Mouse (Mus musculus): ENCODE measurements around the gene Prrt4.
"Not testable (repeated sequence)": the region's sequence is repeated elsewhere in the genome, so short reads cannot be mapped to it uniquely, and the experiment has no call there.

The Prrt4 gene

DNA sequence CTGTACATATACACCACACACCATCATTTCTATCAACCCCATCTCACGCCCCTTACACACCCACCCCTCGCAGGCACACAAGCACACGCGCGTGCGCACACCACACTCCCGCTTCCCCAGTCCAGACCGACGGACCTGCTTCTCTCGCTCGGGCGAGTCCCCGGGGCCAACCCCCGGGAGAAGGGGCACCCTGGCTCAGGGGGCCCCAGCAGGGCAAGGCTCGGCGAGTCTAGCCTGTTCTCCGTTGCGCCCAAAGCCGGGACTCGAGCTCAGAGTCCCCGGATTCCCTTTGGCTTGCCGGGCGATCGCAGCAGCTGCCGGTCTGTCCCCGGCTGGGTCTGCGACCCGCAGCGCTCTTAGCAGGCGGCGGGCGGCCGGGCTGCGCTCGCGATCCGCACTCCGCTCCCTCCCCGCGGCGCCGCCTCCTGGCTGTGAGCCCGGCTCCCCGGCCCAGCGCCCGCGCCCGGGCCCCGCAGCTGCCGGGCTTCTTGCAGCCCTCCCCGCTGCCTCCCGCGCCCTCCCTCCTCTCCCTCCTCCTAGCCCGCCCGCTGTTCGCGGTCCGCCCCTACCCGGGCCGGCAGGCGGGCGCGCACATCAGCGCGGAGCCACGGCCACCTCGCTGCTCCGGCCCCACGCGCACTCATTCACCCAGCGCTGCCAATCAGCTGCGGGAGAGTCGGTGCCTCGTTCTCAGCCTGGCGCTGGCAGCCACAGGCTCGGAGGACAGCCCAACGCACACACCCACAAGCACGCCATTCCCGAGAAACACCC is at the start of gene Prrt4:
TSS of gene Prrt4 (minus strand) at position 697 of the 771 bp plus-strand sequence.
- no peak for DNase-seq (ENCODE audit: extremely low read depth, insufficient read length, low spot score)

DNA sequence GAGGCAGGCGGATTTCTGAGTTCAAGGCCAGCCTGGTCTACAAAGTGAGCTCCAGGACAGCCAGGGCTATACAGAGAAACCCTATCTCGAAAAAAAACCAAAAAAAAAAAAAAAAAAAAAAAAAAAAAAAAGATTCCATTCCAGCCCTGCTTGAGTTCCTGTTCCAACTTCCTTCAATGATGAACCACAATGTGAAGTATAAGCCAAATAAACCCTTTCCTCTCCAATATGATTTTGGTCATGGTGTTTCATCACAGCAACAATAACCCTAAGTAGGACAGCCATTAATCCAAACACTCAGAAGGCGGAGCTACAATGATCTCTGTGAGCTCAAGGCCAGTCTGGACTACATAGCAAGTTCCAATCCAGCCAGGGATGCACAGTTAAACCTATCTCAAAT is 38.3 kb upstream of the Prrt4 start:
- DNase-seq (ENCODE audit: extremely low read depth, insufficient read length, low spot score): not testable (repeated sequence)

DNA sequence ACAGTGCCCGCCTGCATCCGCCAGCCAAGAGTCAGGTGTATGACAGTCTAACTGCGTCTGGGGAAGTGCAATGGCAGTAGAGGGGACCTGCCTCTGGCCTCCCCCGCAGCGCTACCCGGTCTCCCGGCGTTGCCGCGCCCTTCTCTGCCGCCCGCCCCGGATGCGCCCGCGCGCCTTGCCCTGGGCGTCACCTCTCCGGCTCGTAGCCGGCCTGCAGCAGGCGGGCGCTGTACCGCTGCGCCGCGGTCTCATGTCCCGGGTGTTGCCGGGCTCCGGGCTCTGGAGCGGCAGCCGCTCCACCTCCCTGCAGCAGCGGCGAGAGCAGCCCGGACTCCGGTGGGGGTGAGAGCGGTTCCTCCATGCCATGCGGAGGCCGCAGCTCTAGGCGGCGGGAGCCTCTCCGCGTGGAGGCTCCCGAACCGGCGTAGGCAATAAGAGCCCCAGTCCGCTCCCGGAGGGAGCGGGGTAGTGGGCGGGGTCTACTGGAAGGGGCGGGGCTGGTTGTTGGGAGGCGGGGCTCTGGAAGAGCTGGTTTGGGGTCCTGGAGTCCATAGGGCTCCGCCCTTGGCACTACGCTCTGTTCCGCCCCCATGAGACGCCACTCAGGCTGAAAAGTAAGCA is 36.6 kb upstream of the Prrt4 start, which contains the start of gene Impdh1:
TSS of gene Impdh1 (minus strand) at position 484 of the 621 bp plus-strand sequence.
- DNase-seq (ENCODE audit: extremely low read depth, insufficient read length, low spot score): peak; percentile 87

GRCm38 (mm10) chr6:29215181-29215580 is 35.8 kb upstream of the Prrt4 start:
- DNase-seq (ENCODE audit: extremely low read depth, insufficient read length, low spot score): no peak

- no peak for DNase-seq (ENCODE audit: extremely low read depth, insufficient read length, low spot score)
These were observed 35.4 kb upstream of the Prrt4 start for GRCm38 (mm10) chr6:29214776-29215175.

GRCm38 (mm10) chr6:29214245-29214644 is 34.9 kb upstream of the Prrt4 start:
- no peak for DNase-seq (ENCODE audit: extremely low read depth, insufficient read length, low spot score)

DNA sequence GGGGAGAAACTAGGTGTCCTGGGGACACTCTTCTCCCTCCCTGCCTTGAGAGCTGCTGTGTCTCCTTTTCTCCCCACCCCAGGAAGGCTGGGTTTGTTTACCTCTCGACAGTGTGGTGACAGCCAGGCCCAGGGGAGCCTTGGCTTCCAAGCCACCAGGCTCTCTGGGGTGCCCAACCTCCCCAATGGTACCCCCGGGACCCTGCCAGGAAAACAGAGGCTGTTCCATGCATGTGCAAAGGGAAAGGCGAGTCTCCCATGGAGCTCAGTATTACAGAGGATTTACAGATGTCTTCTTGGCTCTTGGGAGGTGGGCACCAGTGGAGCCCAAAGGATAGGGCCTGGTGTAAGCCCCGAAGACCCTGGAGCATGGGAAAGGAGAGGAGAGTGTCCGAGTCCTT is 34.1 kb upstream of the Prrt4 start:
- DNase-seq (ENCODE audit: extremely low read depth, insufficient read length, low spot score): no peak

DNA sequence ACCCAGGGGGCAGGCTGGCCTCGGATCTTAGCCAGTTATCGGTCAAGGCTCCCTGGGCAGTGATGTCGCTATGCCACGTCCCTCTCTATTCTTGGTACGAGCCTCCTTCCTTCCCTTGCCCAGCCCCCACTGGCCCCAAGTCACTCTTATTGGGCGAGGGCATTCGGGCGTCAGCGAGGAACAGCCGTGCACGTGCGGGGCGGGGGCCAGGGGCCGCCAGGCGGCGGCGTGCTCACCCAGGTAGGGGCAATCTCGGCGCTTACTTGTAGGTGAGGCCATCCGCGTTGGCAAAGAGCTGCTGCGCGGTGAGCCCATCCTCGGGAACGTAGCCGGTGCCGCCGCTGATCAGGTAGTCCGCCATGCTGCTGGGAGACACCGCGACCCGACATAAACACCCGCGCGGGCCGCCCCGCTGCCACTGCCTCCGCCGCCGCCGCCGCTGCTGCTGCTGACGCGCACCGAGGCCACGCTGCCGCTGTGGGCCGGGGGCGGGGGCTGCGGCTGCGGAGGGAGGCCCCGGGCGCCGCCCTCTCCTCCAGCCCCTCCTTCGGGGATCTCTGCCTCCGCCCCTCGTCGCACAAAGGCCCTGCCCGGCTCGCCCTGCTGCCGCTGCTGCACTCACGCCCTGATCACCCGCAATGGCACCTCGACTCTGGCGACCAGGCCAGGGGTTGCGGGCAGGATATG is 32.6 kb upstream of the Prrt4 start:
- DNase-seq (ENCODE audit: extremely low read depth, insufficient read length, low spot score): peak; percentile 92

GRCm38 (mm10) chr6:29211146-29211545 is 31.8 kb upstream of the Prrt4 start:
- DNase-seq (ENCODE audit: extremely low read depth, insufficient read length, low spot score): no peak

DNA sequence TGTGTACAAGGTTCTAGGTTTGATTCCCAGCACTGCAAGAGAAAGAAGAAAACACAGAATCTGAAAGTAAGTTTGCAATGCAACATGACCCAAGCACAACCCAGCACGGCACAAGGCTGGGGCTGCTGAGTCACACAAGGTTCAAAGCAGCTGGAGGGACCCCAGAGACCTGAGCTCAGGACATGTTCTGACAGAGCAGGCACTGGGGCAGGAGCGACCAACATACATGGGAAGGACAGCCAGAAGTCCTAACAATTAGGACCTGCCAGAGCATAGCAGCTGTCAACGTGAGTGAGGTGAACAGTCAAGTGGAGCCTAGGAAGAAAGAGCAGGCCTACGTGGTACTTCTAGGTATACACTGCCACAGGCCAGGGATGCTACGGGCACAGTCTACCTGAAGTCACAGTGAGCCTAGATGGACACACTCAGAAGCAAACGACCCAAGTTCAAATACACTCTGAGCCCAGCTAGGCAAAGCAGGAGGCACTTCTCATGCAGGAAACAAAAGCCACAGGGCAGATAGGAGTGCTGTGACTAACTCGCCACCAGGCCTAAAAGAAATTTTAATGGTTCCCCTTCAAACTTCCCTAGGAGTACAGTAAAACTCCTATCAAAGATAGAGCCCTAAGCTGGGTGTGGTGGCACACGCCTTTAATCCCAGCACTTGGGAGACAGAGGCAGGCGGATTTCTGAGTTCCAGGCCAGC is 31.0 kb upstream of the Prrt4 start:
- no peak for DNase-seq (ENCODE audit: extremely low read depth, insufficient read length, low spot score)

GRCm38 (mm10) chr6:29208178-29208577 is 28.8 kb upstream of the Prrt4 start:
- no peak for DNase-seq (ENCODE audit: extremely low read depth, insufficient read length, low spot score)

DNA sequence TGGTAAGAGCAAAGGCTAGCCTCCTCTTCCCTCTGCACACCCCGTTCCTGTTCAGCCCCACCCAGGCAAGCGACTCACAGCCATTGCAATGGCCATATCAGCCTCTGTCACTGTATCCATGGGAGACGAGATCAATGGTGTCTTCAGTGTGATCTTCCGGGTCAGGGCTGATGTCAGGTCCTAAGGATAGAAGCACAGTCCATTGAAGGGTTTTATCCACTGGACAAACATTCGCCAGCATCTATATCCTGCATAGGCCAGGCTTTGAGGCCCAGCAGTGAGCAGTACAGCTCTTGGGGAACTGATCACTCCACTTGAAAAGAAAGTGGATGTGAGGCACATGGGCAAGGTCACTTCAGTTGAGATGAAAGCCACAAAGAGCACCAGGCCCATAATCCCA is 27.6 kb upstream of the Prrt4 start:
- no peak for DNase-seq (ENCODE audit: extremely low read depth, insufficient read length, low spot score)

DNA sequence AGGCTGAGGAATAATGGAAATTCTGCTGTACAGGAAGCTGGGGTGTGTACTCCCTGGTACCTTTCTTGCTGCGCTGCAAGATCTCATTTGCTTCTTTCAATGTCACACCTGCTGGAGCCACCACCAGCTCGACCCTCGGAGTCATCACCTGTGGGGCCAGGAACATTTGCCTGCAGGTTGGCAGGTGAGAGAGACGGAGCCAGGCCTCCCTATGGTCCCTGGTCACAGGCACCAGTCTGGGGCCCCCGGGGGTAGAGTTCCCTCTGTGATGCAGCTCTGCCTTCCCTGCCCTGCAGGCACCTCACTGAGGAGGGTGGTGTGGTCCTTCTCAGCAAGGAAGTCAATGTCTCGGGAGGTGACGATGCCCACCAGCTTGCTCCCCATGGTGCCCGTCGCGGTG is 26.6 kb upstream of the Prrt4 start:
- no peak for DNase-seq (ENCODE audit: extremely low read depth, insufficient read length, low spot score)

GRCm38 (mm10) chr6:29204932-29205614 is 25.7 kb upstream of the Prrt4 start:
- no peak for DNase-seq (ENCODE audit: extremely low read depth, insufficient read length, low spot score)

DNA sequence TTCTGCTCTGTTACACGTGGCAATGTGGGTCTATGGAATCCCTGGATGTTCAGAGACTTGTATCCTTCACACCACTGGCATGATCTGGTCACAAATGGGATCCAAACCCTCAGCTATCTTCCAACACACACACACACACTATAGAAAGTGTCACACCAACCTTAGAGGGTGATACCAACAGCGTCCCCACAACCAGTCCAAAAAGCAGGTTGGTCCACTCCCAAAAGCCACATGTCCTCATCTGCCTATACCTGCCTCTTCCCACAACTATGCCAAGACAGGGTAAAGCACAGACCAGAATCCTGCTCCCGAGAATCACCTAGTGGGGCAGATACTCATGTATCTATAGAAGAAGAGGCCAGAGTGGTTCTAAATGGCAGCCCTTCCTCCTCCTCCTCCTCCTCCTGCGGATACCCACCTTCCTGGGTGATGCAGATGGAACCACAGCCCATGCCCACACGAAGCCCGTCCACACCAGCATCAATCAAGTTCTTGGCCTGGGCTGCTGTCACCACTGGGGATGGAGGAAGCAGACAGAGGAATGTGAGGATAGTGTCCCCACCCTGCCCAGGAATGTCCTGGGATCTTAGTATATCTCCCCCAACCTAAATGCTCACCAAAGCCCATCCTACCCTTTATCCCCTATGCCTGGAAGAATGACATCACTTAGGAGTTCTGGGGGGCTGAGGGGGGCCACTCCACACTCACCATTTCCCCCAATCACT is 24.6 kb upstream of the Prrt4 start:
- DNase-seq (ENCODE audit: extremely low read depth, insufficient read length, low spot score): no peak

DNA sequence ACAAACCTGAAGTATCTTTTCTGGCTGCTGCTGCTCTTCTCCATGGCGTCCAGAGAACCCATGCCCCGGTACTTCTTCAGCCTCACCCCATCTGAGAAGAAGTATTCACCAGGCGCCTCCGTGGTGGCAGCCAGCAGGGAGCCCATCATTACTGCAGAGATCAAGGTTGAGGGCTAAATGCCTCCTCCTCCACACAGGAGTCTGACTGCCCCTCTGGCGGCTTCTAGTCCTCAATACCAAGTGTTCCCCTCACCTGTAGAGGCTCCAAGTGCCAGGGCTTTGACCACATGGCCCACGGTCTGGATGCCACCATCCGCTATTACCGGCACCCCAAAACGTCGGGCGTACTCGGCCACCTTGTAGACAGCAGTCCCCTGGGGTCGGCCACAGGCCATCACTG is 23.7 kb upstream of the Prrt4 start:
- DNase-seq (ENCODE audit: extremely low read depth, insufficient read length, low spot score): no peak

DNA sequence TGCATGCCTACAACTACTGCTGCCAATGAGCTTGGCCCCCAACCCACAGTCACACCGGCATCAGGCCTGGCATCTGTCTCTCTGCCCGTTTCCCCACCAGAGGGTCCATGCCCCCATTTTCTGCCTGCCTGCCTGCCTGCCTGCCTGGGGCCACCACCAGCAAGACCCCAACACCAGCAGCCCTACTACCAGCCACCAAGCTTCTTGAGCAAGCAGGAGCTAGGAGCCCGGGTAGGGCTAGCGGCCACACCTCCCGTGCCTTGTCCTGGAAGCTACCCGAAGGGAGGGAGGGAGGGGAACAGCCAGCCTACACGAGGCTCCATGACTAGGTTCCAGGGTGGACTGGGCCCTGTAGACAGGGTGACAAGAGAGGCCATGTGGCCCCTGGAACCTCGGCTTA is 22.6 kb upstream of the Prrt4 start:
- DNase-seq (ENCODE audit: extremely low read depth, insufficient read length, low spot score): no peak

GRCm38 (mm10) chr6:29201341-29201740 is 22.0 kb upstream of the Prrt4 start:
- DNase-seq (ENCODE audit: extremely low read depth, insufficient read length, low spot score): no peak

DNA sequence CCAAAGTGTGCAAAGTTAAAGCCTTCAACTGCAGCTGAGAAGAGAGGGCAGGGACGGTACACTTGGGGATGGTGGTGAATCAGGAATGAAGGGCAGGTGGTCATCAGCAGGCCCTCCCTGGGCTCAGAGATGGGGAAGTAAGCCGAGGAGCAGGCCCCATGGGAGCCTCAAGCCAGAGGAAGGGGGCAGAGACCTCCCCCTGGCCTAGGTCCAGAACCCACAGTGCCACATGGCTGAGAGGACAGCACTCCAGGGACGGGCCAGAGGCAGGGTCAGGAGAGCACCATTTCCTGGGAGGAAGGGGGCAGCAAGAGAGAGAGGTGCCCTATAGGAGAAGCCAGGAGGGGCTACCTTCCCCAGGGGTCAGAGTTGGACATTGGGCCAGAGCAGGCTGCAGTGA is 21.1 kb upstream of the Prrt4 start:
- no peak for DNase-seq (ENCODE audit: extremely low read depth, insufficient read length, low spot score)
